Mouse (Mus musculus): ENCODE measurements around the gene Olig1. TPM values are rescaled to one million over a fixed set of nuclear protein-coding genes. Genes with fewer than 3 reads are reported as not detected.

Olig1 gene
- polyA plus RNA-seq, 1 experiment from 2014 or later, result 0.40 TPM

DNA sequence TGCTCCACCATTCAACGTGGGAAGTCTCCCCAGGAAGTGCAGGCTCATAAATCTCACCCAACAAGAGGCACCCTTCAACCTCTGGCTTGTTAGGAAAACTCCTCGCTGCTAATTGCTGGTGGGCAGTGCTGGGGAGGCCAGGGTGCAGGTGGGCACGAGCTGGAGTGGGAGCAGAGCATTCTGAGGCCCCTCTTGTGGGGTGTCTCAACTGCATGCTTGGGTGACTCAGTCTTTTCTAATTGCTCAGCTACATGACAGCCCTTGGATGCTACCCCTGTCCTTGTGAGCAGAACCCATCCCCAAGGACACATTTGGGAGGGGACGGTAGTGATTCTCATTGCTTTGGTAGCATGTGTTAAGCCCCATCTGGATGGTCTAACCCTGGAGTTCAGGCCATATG is 28.2 kb downstream of the Olig1 start:
- no peak for DNase-seq (ENCODE audit: low spot score)
- Histone ChIP-seq H3K4me1 (replicated peaks; ENCODE audit: control insufficient read depth, insufficient read depth, low read length) (peaks cover 2% of the 10 kb centered on the region), H3K9me3 (ENCODE audit: control insufficient read depth, low read length) (no peaks in the 10 kb centered on the region), H3K9ac (ENCODE audit: low read depth, low read length) (no peak overlapping the region), H3K27me3 (ENCODE audit: control insufficient read depth, insufficient read depth, low read length) (peaks cover 70% of the 10 kb centered on the region), H3K27ac (ENCODE audit: low read depth, low read length) (no peak overlapping the region), H3K4me2 (replicated peaks; ENCODE audit: low read depth, low read length) (no peak overlapping the region), H3K4me3 (ENCODE audit: low read depth, low read length) (no peak overlapping the region), H3K36me3 (ENCODE audit: control insufficient read depth, insufficient read depth, low read length) (no peaks in the 10 kb centered on the region)
- WGBS, result 29% methylated on average over 4 of the region's 4 CpGs
- ATAC-seq (ENCODE audit: low FRiP score), result no peak

DNA sequence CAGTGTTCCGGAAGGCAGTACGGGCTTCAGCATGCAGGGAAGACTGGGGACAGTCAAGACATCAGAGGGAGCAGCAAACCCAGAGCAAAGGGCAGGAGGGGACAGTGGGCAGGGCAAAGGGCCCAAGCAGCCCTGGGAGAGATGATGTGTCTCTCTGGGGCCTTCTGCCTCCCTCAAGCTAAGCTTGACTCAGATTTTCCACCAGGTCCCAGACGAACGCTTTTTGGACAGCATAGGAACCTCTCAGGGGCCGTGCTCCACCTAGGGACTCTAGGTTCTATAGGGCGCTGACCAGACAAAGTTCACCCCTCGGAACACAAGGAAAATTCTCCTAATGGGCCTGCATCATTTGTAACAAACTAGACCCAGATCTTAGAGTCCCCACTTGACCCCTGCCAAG is 29.8 kb downstream of the Olig1 start:
- no peak overlapping the region for H3K27ac ChIP-seq (ENCODE audit: low read depth, low read length)
- ATAC-seq (ENCODE audit: low FRiP score) (no peak), DNase-seq (ENCODE audit: low spot score) (no peak)
- 82% methylated on average over 7 of the region's 7 CpGs for WGBS
- peaks cover 8% of the 10 kb centered on the region for H3K4me1 ChIP-seq (replicated peaks; ENCODE audit: control insufficient read depth, insufficient read depth, low read length)
- H3K27me3 ChIP-seq (ENCODE audit: control insufficient read depth, insufficient read depth, low read length), result peaks cover 81% of the 10 kb centered on the region
- H3K9ac ChIP-seq (ENCODE audit: low read depth, low read length), result no peak overlapping the region
- no peaks in the 10 kb centered on the region for H3K36me3 ChIP-seq (ENCODE audit: control insufficient read depth, insufficient read depth, low read length)
- no peaks in the 10 kb centered on the region for H3K9me3 ChIP-seq (ENCODE audit: control insufficient read depth, low read length)
- H3K4me3 ChIP-seq (ENCODE audit: low read depth, low read length), result no peak overlapping the region
- H3K4me2 ChIP-seq (replicated peaks; ENCODE audit: low read depth, low read length), result no peak overlapping the region

DNA sequence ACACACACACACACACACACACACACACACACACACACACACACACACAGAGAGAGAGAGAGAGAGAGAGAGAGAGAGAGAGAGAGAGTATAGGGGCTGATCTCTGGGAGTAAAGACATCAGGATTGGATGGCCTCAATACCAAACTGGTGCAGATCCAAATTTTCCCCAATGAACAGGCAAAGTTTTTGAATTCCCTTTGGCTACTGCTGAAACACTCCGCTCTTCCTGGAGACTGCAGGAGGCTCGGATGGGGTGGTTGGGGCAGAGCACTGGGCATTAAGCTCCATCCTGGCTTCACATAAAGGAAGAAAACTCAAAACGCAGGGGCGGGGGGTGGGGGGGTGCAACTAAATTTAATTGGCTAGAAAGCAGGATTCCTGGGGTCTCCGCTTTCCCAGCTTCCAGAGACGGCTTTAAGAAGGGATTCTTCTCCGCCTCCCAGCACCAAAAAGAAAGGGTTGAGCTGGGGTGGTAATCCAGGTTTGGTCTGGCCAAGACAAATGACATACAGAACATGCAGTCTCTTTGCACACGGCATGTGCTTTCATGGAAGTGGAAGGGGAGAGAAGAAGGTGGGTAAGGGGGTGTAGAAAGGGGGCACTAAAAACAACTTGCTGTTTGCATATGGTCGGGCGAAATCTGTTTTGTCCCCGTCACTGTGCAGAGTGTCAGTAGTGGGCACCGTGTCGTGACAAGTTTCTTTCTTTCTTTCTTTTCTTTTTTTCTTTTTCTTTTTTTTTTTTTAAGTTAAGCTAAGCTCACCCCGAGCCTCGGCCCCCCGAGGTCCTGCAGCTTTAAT is 31.3 kb downstream of the Olig1 start:
- 21% methylated on average over 16 of the region's 16 CpGs for WGBS
- H3K36me3 ChIP-seq (ENCODE audit: control insufficient read depth, insufficient read depth, low read length), result no peaks in the 10 kb centered on the region
- peak overlapping the region; percentile 28 for H3K4me2 ChIP-seq (replicated peaks; ENCODE audit: low read depth, low read length)
- no peaks in the 10 kb centered on the region for H3K9me3 ChIP-seq (ENCODE audit: control insufficient read depth, low read length)
- peaks cover 8% of the 10 kb centered on the region for H3K4me1 ChIP-seq (replicated peaks; ENCODE audit: control insufficient read depth, insufficient read depth, low read length)
- DNase-seq (ENCODE audit: low spot score), result no peak
- ATAC-seq (ENCODE audit: low FRiP score), result no peak
- no peak overlapping the region for H3K9ac ChIP-seq (ENCODE audit: low read depth, low read length)
- no peak overlapping the region for H3K4me3 ChIP-seq (ENCODE audit: low read depth, low read length)
- H3K27ac ChIP-seq (ENCODE audit: low read depth, low read length), result no peak overlapping the region
- peaks cover 83% of the 10 kb centered on the region for H3K27me3 ChIP-seq (ENCODE audit: control insufficient read depth, insufficient read depth, low read length)

DNA sequence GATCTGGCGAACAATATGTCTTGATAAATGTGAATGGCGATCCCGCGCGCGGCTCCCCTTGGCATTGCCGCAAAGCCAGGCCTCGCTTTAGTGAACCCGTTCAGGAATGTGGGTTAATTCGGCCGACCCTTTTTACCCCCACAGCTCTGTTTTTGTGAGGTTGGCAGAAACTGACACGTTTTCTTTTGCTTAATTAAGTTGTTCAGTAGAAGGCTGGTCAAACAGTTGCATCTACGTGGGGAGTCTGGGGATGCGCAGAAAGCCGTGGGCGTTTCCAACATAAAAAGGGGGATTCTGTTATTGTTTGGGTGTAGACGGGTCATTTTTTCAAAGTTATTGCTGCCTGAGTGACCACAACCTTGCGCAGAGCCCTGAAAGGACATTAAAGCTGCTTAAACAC is 31.9 kb downstream of the Olig1 start:
- ATAC-seq (ENCODE audit: low FRiP score) (peak; percentile 68), DNase-seq (ENCODE audit: low spot score) (peak; percentile 51)
- Histone ChIP-seq H3K4me1 (replicated peaks; ENCODE audit: control insufficient read depth, insufficient read depth, low read length) (peaks cover 8% of the 10 kb centered on the region), H3K9ac (ENCODE audit: low read depth, low read length) (no peak overlapping the region), H3K27me3 (ENCODE audit: control insufficient read depth, insufficient read depth, low read length) (peaks cover 83% of the 10 kb centered on the region), H3K4me2 (replicated peaks; ENCODE audit: low read depth, low read length) (peak overlapping the region; percentile 28), H3K36me3 (ENCODE audit: control insufficient read depth, insufficient read depth, low read length) (no peaks in the 10 kb centered on the region), H3K4me3 (ENCODE audit: low read depth, low read length) (no peak overlapping the region), H3K27ac (ENCODE audit: low read depth, low read length) (no peak overlapping the region), H3K9me3 (ENCODE audit: control insufficient read depth, low read length) (no peaks in the 10 kb centered on the region)
- WGBS, result 20% methylated on average over 18 of the region's 18 CpGs

DNA sequence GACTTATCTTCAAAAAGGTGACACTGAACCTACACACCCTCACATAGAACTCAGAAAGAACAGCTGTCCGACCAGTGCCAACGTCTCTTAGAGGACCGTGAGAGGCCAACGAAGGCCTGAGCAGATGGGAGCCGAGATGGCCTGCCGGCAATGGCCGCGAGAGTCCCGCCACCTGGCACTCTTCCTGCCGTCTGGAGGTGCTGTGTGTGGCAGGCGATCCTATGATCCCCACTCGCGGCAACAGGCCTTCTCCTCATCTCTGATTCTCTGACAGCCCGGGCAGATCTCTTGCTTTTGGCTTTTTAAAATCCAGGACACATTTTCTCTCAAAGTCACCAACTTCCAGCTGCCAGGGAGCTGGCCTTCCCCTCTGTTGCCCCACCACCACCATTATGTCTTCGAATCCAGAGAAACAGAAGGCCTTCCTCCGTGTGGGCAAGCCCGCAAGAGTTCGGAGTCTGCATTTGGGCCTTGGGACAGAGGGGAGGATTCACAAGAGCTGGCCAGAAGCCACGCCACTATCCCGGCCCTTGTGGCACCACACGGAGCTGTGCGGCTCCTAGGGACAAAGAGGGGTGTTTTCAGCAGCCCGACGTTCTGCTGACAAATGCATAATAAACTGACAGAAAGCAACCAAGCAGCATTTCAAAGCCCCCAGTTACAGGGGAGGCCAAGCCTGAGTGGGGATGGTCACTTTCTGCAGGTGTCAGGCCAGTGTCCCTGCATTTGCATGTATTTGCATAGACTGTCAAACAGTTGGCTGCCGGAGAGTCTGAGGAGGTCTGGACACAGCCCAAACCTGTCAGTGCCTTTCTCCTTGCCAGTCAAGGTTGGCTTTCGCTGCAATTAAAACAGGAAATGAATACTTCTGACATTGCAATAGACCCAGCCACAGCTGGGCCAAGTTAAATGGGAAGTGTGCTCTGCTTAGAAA is 34.5 kb downstream of the Olig1 start:
- ATAC-seq (ENCODE audit: low FRiP score), result 0 out of 2 replicates have a peak, but pooled peaks have one; percentile 36
- DNase-seq (ENCODE audit: low spot score), result no peak
- peaks cover 8% of the 10 kb centered on the region for H3K4me1 ChIP-seq (replicated peaks; ENCODE audit: control insufficient read depth, insufficient read depth, low read length)
- H3K4me3 ChIP-seq (ENCODE audit: low read depth, low read length), result no peak overlapping the region
- H3K27me3 ChIP-seq (ENCODE audit: control insufficient read depth, insufficient read depth, low read length), result peaks cover 83% of the 10 kb centered on the region
- no peaks in the 10 kb centered on the region for H3K36me3 ChIP-seq (ENCODE audit: control insufficient read depth, insufficient read depth, low read length)
- H3K27ac ChIP-seq (ENCODE audit: low read depth, low read length), result peak overlapping the region; percentile 17; the same call in 1 of the 2 replicates
- no peaks in the 10 kb centered on the region for H3K9me3 ChIP-seq (ENCODE audit: control insufficient read depth, low read length)
- H3K9ac ChIP-seq (ENCODE audit: low read depth, low read length), result no peak overlapping the region
- no peak overlapping the region for H3K4me2 ChIP-seq (replicated peaks; ENCODE audit: low read depth, low read length)
- WGBS, result 27% methylated on average over 26 of the region's 26 CpGs

DNA sequence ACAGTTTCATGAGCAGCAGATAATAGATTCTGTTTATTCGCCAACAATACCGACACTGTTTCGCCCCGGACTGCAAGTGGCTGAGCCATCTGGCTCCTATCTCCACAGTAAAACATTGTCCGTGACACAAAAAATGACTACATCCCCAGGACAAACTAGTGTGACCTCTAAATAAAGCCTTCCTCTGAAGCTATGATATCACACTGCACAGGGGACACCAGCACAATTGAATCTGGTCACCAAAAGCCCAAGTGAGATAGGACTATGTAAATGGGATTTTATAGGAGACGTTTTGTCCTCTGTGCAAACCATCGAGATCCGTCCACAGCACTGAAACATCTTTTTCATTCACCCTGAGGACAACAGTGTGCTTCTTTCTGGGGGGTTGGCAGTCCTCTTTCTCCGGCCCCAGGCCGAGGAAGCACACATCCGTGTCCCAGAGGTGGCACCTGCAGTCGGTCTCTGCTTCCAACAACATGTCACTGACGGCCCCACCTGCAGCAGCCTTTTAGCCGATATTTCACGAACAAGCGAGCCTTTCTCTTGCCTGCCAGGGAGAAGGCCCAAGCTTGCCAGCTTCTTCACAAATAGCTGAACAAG is 36.0 kb downstream of the Olig1 start:
- peaks cover 73% of the 10 kb centered on the region for H3K27me3 ChIP-seq (ENCODE audit: control insufficient read depth, insufficient read depth, low read length)
- peaks cover 8% of the 10 kb centered on the region for H3K4me1 ChIP-seq (replicated peaks; ENCODE audit: control insufficient read depth, insufficient read depth, low read length)
- no peak overlapping the region for H3K9ac ChIP-seq (ENCODE audit: low read depth, low read length)
- H3K9me3 ChIP-seq (ENCODE audit: control insufficient read depth, low read length), result no peaks in the 10 kb centered on the region
- no peak overlapping the region for H3K27ac ChIP-seq (ENCODE audit: low read depth, low read length)
- H3K36me3 ChIP-seq (ENCODE audit: control insufficient read depth, insufficient read depth, low read length), result no peaks in the 10 kb centered on the region
- H3K4me3 ChIP-seq (ENCODE audit: low read depth, low read length), result no peak overlapping the region
- no peak for DNase-seq (ENCODE audit: low spot score)
- H3K4me2 ChIP-seq (replicated peaks; ENCODE audit: low read depth, low read length), result no peak overlapping the region
- no peak for ATAC-seq (ENCODE audit: low FRiP score)
- 63% methylated on average over 16 of the region's 16 CpGs for WGBS

DNA sequence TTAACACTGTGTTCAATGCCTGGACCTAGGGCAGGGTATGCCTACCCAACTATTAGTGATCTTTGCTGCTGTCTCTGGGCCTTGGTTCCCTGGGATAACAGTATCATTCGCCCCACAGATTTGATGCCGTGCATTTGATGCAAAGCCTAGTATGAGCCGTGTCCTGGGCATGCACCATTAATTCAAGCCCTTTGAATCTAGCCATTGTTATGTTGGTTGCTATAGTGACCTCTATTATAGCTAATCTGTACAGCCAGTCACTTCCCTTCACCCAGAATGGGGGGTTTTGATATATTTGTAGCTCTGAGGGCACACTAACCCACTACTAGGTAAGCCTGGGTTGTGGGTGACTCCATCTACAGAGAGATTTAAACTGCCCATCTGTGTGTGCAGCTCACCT is 40.3 kb downstream of the Olig1 start:
- Histone ChIP-seq H3K4me1 (replicated peaks; ENCODE audit: control insufficient read depth, insufficient read depth, low read length) (no peaks in the 10 kb centered on the region), H3K4me3 (ENCODE audit: low read depth, low read length) (no peak overlapping the region), H3K9ac (ENCODE audit: low read depth, low read length) (no peak overlapping the region), H3K9me3 (ENCODE audit: control insufficient read depth, low read length) (no peaks in the 10 kb centered on the region), H3K4me2 (replicated peaks; ENCODE audit: low read depth, low read length) (no peak overlapping the region), H3K36me3 (ENCODE audit: control insufficient read depth, insufficient read depth, low read length) (no peaks in the 10 kb centered on the region), H3K27me3 (ENCODE audit: control insufficient read depth, insufficient read depth, low read length) (peaks cover 61% of the 10 kb centered on the region), H3K27ac (ENCODE audit: low read depth, low read length) (no peak overlapping the region)
- ATAC-seq (ENCODE audit: low FRiP score), result peak; percentile 54
- 35% methylated on average over 3 of the region's 3 CpGs for WGBS
- no peak for DNase-seq (ENCODE audit: low spot score)

DNA sequence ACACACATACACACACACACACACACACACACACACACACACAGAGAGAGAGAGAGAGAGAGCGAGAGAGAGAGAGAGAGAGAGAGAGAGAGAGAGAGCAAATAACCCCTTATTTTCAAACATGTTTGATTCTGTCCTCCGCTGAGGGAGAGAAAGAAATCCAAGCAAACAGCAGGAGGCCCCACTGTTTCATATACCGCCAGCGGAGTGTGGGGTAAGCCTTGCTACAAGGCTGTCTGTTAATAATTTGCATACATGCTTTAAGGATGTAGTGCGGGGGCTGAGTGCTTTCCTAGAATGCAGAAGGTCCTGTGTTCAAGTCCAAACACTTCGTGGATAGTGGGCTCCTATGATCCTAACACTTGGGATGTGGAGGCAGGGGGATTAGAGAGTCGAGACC is 43.3 kb downstream of the Olig1 start:
- DNase-seq (ENCODE audit: low spot score) (no peak), ATAC-seq (ENCODE audit: low FRiP score) (no peak)
- Histone ChIP-seq H3K9me3 (ENCODE audit: control insufficient read depth, low read length) (no peaks in the 10 kb centered on the region), H3K36me3 (ENCODE audit: control insufficient read depth, insufficient read depth, low read length) (no peaks in the 10 kb centered on the region), H3K27ac (ENCODE audit: low read depth, low read length) (no peak overlapping the region), H3K9ac (ENCODE audit: low read depth, low read length) (no peak overlapping the region), H3K27me3 (ENCODE audit: control insufficient read depth, insufficient read depth, low read length) (peaks cover 60% of the 10 kb centered on the region), H3K4me2 (replicated peaks; ENCODE audit: low read depth, low read length) (no peak overlapping the region), H3K4me1 (replicated peaks; ENCODE audit: control insufficient read depth, insufficient read depth, low read length) (no peaks in the 10 kb centered on the region), H3K4me3 (ENCODE audit: low read depth, low read length) (no peak overlapping the region)
- 44% methylated on average over 6 of the region's 7 CpGs for WGBS
